Mouse (Mus musculus): Measurements from ENCODE around the gene Fam78a.

The Fam78a gene

DNA sequence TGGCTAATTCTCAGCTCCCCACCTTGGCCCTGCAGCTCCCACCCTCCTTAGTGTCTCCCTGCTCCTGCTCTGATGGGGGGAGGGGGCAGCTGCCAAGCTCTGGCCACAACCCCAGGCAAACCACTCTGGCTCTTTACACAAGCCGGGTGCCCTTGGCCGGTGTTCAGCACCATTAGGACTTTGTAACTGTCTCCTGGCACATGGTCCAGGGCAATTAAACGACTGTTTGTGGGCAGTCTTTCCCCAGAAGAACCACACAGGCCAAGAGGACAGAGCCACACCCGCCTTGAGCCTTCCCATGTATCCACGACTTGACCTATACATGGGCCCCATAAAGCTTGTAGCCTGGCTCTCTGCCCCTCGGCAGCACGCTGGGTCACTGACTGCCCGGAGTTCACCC, 10.3 kb downstream of the Fam78a start:
- no peak for ATAC-seq (ENCODE audit: insufficient number of reproducible peaks, low FRiP score, low TSS enrichment)

DNA sequence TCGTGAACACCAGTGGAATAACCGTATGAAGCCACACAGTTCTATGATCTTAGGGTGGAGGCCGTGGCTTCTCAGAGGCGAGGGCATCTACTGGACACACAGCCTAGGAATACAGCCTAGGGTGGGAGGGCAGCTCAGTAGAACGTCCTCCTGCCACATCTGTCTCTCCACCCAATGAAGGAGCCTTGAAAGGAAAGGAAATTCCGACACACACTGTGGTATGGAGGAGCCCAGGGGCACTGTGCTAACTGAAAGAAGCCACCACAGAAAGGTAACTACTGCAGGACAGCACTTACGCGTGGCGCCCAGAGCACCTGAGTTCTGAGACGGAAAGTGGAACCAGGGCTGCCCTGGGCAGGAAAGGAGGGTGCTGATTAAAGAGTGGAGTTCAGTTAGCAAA, 13.9 kb downstream of the Fam78a start:
- ATAC-seq (ENCODE audit: insufficient number of reproducible peaks, low FRiP score, low TSS enrichment) = no peak

DNA sequence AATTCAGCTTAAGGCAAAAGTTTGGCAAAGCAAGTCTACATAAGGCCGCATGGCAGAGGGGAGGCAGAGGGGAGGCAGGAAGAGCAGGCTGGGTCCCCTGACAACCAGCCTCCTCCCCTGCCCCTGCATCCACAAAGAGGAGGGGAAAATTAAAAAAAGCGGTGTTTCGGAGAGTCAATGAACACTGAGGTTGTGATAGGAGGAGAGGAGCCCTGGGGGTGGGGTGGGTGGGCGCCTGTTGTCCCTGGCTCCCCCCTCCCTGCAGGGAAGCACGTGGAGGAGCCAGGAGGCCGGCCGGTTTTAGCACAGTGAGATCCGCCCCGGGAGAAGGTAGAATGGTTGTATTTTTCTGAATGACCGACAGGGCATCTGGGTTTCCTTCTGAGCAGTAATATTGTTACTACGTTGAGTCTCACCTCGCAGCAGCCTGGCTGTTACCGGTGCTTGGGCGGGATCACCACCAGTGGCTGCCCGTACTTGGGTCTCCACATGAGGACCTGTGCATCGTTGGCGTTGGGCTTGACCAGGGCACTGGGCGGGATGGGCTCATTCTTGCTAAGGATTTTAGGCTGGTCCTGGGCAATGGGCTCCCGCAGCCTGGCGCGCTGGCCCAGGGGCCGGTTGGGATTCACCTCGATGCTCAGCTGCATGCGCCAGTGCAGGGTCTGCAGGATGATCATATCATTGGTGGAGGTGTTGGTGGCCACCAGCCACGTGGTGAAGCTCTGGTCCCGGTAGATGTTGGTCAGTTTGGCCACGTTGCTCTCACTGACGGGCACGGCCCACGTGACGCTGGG, 15.6 kb downstream of the Fam78a start:
- ATAC-seq (ENCODE audit: insufficient number of reproducible peaks, low FRiP score, low TSS enrichment) = no peak

DNA sequence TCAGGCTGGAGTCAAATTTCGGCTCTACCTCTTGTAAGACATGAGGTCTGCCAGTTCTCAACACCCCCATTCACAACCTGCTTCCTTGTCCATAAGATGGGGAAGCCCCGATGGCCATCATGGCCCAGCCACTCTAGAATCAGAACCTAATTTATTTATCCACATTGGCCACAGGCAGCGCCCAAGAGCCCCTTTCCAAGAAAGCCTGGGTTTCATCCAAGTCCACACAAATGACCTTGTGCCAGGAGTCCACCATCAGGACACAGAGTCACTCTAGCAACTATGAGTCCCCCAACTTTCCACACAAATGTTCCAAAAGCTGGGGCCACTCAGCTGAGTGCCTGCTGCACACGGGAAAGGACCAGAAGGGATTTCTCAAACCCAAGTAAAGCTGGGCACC, 18.7 kb downstream of the Fam78a start:
- ATAC-seq (ENCODE audit: insufficient number of reproducible peaks, low FRiP score, low TSS enrichment) = no peak

DNA sequence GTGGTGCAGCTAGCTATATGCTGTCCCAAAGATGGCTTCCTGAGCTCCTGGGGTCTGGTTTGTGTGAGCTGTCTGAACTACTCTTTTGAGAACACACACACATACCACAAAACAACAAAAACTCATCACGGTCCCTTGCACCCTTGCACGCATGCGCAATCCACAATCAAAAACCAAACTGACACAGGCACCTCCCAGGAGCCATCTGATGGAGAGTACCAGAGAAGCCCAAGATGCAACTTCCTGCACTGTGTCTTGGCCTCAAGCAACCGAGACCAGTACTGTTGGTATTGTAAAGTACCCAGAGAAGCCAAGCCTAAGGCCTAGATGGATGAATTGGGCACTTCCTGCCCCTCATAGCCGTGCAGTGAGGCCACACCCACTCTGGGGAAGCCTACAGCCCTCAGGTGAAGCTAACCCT, 19.3 kb downstream of the Fam78a start:
- ATAC-seq (ENCODE audit: insufficient number of reproducible peaks, low FRiP score, low TSS enrichment) = no peak

DNA sequence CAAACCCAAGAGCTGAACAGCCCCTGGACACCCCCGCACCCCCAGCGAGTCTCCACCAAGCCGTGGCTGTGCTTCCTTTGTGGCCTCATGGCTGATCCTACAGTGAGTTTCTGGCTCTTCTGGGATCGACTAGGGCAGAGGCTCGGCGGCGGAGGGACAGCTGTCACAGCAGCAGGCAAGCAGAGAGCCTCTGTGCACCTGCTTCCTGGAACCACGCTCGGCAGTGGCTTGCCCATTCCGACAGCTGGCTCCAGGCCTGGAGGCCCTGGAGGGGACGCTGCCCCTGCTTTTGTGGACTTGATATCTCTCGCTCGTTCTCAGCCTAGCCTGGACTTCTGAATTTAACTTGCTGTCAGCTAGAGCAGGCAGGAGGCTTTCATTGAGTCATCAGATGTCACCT, 19.7 kb downstream of the Fam78a start:
- no peak for ATAC-seq (ENCODE audit: insufficient number of reproducible peaks, low FRiP score, low TSS enrichment)

DNA sequence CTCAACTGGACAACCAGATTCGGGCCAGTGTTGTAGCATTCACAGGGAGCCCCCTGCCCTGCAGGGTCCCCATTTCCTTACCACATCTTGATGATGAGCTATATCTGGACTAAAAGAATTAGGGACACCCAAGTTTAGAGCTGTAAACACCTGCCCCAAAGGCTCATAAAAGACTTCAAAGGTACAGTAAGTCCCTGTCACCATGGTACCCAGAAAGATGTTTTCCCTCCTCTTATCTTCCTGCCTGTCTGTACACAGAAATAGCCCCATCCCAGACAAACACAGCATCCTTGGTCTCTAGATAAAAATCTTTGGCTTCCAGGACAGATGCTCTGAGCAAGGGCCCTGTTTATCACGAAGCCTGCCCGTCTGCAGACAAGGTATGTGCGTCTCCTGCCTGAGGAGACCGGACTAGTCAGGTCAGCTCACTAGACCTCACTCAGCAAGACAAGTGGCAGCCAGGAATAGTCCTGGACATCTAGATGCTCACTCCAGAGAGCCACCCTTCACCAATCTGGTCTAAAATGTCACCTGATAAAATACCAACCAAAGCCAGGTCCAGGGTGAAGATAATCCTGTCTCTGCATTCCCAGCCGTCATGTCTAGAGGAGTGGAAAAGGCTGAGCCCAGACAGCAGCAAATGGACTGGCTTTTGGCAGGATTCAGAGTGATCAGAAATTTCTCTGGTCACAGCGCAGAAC, 21.1 kb downstream of the Fam78a start:
- no peak for ATAC-seq (ENCODE audit: insufficient number of reproducible peaks, low FRiP score, low TSS enrichment)

DNA sequence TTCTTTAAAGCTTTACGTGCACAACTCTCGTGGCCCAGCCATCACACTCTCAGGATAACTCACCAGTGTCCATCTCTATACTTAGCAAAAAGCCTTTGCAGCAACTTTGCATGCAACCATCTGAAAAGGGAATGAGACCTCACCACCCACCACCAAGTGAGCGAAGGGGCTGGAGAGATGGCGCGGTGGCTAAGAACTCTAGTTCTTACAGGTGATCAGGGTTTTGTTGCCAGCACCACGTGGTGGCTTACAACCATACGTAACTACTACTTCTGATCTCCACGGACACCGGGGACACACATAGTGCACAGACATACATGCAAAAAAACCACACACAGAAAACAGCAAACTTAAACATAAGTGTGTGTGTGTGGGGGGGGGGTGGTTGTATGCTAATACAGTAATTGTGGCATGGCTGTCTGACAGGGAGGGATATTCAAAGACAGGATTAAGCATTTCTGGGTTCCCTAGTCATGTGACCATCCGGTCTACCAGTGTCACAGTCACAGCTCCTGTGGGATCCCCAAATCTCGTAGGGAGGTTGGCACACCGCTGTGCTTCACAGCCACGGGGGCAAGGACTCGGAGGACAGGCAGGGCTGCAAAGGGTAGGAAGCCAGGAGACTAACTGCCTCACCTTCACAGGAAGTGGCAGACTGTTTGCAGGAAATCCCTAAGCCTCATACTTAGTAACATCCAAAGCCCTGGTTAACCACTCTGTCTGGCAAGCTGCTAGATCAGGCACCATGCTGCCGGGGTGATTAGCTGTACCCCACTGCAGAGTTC, 21.8 kb downstream of the Fam78a start:
- ATAC-seq (ENCODE audit: insufficient number of reproducible peaks, low FRiP score, low TSS enrichment) = no peak

DNA sequence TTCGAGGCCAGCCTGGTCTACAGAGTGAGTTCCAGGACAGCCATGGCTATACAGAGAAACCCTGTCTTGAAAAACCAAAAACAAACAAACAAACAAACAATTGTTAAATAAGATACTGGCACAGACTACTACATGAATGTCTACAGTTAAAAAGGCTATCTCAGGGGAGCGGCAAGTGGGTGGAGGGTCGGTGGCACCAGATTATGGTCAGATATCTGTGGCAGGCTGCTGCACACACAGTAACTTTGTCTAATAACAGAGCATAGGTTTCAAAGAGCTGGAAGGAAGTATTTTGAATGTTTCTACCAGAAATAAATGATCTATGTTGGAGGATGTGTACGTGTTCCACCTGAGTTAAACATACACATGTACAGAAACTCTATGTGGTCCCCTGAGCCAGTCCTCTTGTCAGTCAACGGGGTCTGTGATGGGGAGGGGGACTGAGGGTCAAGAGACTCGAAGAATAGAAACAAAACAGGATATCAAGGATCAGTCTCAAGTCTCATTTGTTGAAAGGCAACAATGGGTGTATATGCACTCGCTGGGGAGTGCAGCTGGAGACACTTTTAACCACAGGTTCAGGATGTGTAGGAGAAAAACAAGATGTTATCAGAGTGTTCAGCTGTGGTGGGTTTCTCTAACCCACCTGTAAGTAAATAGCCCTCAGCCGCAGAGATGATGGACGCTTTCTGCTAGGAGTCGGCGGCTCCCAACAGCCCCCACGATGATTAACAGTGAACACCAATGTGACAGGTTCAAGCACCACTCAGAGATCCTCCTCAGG, 22.7 kb downstream of the Fam78a start:
- no peak for ATAC-seq (ENCODE audit: insufficient number of reproducible peaks, low FRiP score, low TSS enrichment)

DNA sequence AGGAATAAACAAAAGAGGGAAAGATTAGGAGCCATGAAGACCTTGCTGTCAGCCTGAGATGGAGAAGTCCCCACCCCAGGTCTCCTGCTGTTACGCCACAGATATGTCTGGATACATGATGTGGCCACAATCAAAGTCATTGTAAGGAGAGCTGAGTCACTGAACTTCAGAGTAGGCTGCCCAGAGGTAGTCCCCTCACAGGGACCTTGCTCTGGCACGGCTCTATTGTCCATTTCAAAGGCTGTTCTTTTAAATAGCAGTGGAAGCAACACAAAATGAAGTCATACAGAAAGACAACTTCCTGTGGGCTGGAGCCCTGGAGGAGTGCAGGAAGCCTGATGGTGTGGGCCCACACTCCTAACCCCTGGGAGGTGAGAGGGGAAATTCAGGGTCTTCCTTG, 23.5 kb downstream of the Fam78a start:
- no peak for ATAC-seq (ENCODE audit: insufficient number of reproducible peaks, low FRiP score, low TSS enrichment)

DNA sequence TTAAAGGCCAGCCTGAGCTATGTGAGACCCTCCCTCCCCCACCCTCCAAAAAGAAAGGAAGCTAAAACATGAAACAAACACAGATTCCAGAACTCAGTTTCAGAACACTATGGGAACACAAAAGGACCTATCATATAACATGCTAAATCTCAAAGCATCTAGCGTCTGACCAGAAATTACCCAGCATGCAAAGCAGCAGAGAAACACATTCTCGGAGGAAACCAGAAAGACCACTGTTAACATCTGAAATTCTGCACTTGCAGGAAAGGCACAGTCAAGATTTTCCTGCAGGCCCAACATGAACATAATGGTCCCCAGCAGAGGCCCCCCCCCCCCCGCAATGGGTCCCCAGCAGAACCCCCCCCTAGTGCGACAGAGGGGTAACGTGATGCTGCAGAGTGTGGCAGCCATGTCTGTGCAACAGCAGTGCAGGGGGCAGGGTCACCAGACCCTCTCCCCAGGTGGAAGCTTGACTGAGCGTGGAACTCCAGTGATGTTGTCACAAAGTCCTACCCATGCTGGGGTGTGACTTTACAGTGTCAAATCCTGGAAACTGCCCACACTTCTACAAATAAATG, 24.3 kb downstream of the Fam78a start:
- no peak for ATAC-seq (ENCODE audit: insufficient number of reproducible peaks, low FRiP score, low TSS enrichment)

DNA sequence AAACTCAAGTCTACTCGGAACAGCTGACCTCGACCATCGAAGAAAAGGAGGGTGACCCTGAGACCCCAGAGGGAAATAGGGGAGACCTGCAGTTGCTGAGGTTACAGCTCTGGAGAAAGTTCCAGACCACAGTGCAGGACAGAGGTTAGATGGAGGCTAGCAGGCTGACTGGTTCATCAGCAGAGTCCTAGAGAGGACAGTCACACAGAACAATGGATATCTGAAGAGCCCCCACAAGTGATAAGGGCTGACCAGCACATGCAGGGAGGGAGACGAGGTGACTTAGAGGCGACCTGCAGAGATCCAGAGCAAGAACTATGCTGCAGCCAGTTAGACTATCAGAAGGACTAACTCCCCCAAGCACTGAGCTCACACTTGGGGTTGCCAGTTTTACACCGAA, 25.0 kb downstream of the Fam78a start:
- ATAC-seq (ENCODE audit: insufficient number of reproducible peaks, low FRiP score, low TSS enrichment) = no peak

DNA sequence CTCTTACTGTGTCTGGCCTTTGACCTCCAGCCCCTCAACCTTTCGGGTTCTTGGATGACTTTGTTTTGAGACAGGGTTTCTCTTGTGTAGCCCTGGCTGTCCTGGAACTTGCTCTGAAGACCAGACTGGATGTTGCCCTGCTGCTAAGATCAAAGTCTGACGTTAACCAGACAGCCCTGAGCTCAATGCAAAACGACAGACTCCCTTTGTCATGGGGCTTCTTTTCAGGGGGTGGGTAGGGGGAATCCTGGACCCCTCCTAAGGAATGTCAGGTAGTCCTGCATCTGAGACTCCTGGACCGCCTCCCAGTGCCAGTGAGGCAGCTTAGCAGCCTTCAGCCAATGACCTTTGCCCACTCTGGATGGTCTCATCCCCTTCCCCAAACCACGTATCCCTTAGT, 25.9 kb downstream of the Fam78a start:
- no peak for ATAC-seq (ENCODE audit: insufficient number of reproducible peaks, low FRiP score, low TSS enrichment)

DNA sequence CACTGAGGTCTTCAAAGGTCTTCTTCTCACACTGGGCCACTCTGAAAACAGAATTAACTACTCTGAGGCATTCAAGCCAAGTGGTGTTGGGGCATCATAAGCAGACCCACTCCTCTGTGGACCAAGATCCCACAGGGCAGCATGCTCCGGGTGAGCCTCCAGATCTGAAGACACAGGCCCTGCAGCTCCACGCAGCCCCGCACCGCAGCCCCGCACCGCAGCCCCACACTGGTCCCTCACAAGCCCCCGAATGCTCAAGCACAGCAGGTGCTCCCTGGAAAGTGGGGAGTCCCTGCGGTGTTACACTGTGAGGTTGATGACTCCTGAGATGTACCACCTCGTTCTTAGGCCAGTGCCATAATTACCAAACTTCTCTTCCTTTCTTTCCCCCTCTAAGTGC, 26.4 kb downstream of the Fam78a start:
- no peak for ATAC-seq (ENCODE audit: insufficient number of reproducible peaks, low FRiP score, low TSS enrichment)

DNA sequence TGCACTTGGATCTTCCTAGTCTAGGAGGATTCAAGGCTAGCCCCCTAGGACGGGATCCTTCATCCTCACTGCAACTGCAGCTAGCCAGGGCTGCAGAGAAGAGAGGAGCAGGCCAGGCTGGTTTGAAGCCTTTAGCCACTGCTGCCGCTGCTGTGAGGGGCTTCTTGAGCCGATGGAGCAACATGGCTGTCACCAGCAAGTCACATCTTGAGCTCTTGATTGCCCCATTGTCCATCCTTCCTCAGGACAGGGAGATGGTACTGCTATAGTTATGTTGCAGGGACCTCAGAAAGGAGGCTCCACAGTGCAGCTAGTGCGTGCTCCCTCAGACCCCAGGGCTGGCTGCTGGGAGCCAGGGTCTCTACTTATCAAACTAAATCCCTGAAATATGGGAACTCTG, 26.9 kb downstream of the Fam78a start:
- no peak for ATAC-seq (ENCODE audit: insufficient number of reproducible peaks, low FRiP score, low TSS enrichment)

DNA sequence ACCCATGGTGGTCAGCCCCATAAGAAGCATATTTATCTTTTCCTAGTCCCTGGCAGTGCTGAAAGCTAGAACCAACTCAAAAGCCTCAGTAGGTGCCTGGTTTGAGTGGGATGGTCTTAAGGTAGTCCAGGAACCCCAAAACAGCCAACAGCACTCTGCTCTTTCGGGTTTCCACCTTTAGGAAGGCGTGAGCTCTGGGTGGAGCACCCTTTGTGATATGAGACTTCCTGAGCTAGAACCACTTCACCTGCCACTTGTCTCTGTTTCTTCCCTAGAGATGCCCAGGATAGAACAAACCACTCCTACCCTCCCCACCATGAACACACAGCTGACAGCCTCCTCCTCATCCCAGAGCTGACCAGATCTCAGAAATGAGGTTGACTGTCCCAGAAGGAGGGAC, 27.3 kb downstream of the Fam78a start:
- no peak for ATAC-seq (ENCODE audit: insufficient number of reproducible peaks, low FRiP score, low TSS enrichment)

DNA sequence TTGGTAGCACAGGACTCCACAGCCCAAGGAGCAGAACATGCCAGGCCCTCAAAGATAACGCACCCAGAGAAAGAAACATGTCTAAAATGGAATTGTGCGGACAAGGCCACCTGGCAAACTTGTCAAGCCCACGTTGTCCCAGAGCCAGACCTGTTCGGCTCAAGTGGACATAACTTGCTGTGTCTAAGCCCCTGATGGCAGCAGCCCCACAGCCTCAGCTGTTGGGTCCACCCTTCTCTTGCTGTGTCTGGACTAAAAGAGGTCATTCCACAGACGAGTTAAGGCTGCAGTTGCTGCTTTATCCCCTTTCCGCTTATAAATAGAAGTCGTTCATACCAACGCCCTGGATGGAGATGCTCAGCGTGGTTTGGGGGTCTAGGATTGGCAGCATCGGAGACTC, 28.1 kb downstream of the Fam78a start:
- no peak for ATAC-seq (ENCODE audit: insufficient number of reproducible peaks, low FRiP score, low TSS enrichment)

DNA sequence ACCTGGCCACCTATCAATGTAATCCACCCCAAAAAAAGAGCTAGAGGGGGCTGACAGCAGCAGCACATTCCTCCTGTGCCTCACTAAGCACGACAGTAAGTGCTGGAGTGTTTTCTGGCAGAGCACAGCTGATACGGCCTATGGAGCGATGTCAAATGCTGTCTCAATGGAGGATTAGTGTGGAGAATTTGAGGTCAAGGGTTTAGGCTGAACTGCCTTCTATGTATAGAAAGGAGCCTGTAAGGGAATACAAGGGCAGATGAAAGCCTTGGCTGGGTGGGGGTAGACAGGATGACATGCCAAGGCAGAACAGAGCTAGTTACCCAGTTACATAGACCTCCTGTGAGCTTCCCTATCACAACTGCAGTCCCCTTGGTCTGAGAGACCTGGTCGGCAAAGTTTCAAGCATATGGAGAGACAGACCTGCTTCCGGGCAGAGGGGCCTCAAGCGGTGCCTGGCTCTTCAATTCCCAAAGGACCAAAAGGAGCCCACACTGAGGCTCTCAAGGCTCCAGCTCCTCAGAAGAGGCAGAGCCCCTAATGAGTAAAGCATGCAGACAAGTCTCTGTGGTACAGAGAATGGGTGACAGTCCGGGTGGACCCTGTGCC, 29.2 kb downstream of the Fam78a start:
- ATAC-seq (ENCODE audit: insufficient number of reproducible peaks, low FRiP score, low TSS enrichment) = no peak

DNA sequence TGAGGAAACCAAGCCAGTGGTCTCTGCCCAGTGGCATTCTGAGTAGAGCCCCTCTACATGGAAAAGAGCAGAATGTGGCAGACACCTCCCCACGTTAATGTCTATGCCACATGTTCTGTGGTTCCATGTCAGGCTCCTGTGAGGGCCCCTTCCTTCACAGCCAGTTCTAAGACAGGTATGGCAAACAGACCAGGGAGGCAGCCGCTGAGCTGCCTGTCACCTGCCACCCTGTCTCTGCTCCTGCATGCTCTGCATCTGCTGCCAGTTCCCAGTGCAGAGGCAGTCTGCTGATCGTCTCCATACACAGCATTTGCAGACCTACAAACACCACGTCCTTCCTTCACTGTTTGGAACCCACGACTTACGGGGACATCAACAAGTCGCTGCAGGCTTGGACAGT, 32.2 kb downstream of the Fam78a start:
- no peak for ATAC-seq (ENCODE audit: insufficient number of reproducible peaks, low FRiP score, low TSS enrichment)

DNA sequence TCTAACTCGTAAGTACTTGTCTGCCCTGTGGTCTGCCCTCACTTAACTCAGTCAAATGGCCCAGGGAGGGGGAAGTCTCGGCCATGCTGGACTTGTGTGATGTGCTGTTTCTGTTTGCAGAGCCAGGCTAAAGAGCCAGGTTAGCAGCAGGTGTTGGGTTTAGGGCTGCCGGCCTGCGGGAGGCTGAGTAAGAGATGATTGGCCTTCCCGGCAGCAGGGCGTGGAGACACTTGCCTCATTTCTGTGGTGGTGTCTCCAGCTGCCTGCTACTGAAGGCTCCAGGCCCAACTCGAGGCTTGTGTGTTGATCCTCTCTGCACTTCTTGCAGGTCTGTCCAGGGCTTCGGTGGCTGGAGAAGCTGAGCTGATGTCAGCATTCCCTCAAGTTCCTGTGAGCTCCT, 32.9 kb downstream of the Fam78a start:
- ATAC-seq (ENCODE audit: insufficient number of reproducible peaks, low FRiP score, low TSS enrichment) = no peak
